Mouse (Mus musculus) liver, embryonic 13.5 days (tissue): Measurements from ENCODE around the gene Gm47955. TPM values are rescaled to one million over a fixed set of nuclear protein-coding genes. Genes with fewer than 3 reads are reported as not detected.
"Not testable (repeated sequence)": the region's sequence is repeated elsewhere in the genome, so short reads cannot be mapped to it uniquely, and the experiment has no call there.

Experiments
- ATAC-seq: fragments of 200-750 bp; cut with Nextera tagmentation; 2 replicates; pipeline ENCODE4 v1.8.0; 2017; ENCODE audit warnings: low read depth, mild to moderate bottlenecking, moderate number of reproducible peaks, moderate library complexity
- DNase-seq: peaks from one replicate; pipeline ENCODE4 v3.0.0; 2022
- H3K27ac ChIP-seq: fragments of 300-500 bp; sonication (generic); 2 replicates; pipeline ENCODE4 v1.5.1; 2015; ENCODE audit warnings: moderate library complexity, mild to moderate bottlenecking, inconsistent platforms
- H3K27me3 ChIP-seq: fragments of 300-500 bp; sonication (generic); 2 replicates; pipeline ENCODE4 v1.6.1; 2015; ENCODE audit warnings: mild to moderate bottlenecking, inconsistent platforms
- H3K36me3 ChIP-seq: fragments of 300-500 bp; sonication (generic); 2 replicates; pipeline ENCODE4 v1.6.1; 2015; ENCODE audit warnings: mild to moderate bottlenecking, inconsistent platforms
- H3K4me1 ChIP-seq: fragments of 300-500 bp; sonication (generic); replicated peaks from 2 replicates; pipeline ENCODE4 v1.6.1; 2015; ENCODE audit warnings: inconsistent platforms
- H3K4me2 ChIP-seq: fragments of 300-500 bp; sonication (generic); 2 replicates; pipeline ENCODE4 v1.6.1; 2015; ENCODE audit warnings: inconsistent platforms, mild to moderate bottlenecking, moderate library complexity
- H3K4me3 ChIP-seq: fragments of 300-500 bp; sonication (generic); replicated peaks from 2 replicates; pipeline ENCODE4 v1.5.1; 2015; ENCODE audit warnings: mild to moderate bottlenecking, inconsistent platforms
- H3K9ac ChIP-seq: fragments of 300-500 bp; sonication (generic); 2 replicates; pipeline ENCODE4 v1.6.1; 2015; ENCODE audit warnings: mild to moderate bottlenecking, inconsistent platforms
- H3K9me3 ChIP-seq: fragments of 300-500 bp; sonication (generic); replicated peaks from 2 replicates; pipeline ENCODE4 v1.6.1; 2016; ENCODE audit warnings: inconsistent platforms
- WGBS: fragments of 180-500 bp; shearing (Covaris S2); methylation state at CpG from one replicate; pipeline ENCODE4 v1.1.7; 2015; ENCODE audit not compliant: insufficient replicate concordance; 5-methylcytosine and 5-hydroxymethylcytosine counted together
- polyA plus RNA-seq: library from polyadenylated mRNA; unstranded; fragments of >200 nt; fragmentation: Nextera tagmentation; extraction: Ambion mirVana; gene quantifications from 2 replicates; pipeline ENCODE4 v1.2.1, GENCODE M21; 2015

Gm47955 gene
- polyA plus RNA-seq = not detected in 2 replicates

- Histone ChIP-seq H3K9me3 (no peaks in the 10 kb centered on the region), H3K9ac (no peak within 1 kb of the TSS), H3K27me3 (no peaks in the 10 kb centered on the region), H3K4me2 (no peak within 1 kb of the TSS), H3K4me3 (no peak within 1 kb of the TSS), H3K4me1 (no peaks in the 10 kb centered on the region), H3K36me3 (no peaks in the 10 kb centered on the region), H3K27ac (no peak within 1 kb of the TSS)
- 68% methylated on average over 11 of the region's 11 CpGs for WGBS
- DNase-seq = no peak
- no peak for ATAC-seq
Measured at GRCm38 (mm10) chr1:82959870-82960385, at the start of gene Gm47955. Gene Gm47955 (plus strand): TSS chr1:82960286.

- peaks cover 20% of the 10 kb centered on the region for H3K4me1 ChIP-seq
- H3K9ac ChIP-seq = no peak within 1 kb of the TSS
- no peaks in the 10 kb centered on the region for H3K27me3 ChIP-seq
- no peak within 1 kb of the TSS for H3K4me2 ChIP-seq
- H3K9me3 ChIP-seq = no peaks in the 10 kb centered on the region
- no peak within 1 kb of the TSS for H3K27ac ChIP-seq
- DNase-seq (no peak), ATAC-seq (no peak)
- WGBS = 77% methylated on average over 3 of the region's 3 CpGs
- no peak within 1 kb of the TSS for H3K4me3 ChIP-seq
- H3K36me3 ChIP-seq = 0 out of 2 replicates have a peak, but pooled peaks cover 5% of the 10 kb centered on the region
Measured at GRCm38 (mm10) chr1:82913025-82913424, 47.1 kb upstream of the Gm47955 start, which contains the start of gene A030005L19Rik. Gene A030005L19Rik (plus strand): TSS chr1:82913325.

- 72% methylated on average over 5 of the region's 5 CpGs for WGBS
- ATAC-seq, DNase-seq, H3K9me3 ChIP-seq, H3K27me3 ChIP-seq, H3K4me3 ChIP-seq, H3K36me3 ChIP-seq, H3K4me2 ChIP-seq, H3K27ac ChIP-seq, H3K9ac ChIP-seq: not testable (repeated sequence)
- peaks cover 20% of the 10 kb centered on the region for H3K4me1 ChIP-seq
Measured at GRCm38 (mm10) chr1:82913434-82913833, 46.7 kb upstream of the Gm47955 start.

- Histone ChIP-seq H3K36me3 (no peaks in the 10 kb centered on the region), H3K4me1 (no peaks in the 10 kb centered on the region), H3K27ac (no peak within 1 kb of the TSS), H3K4me2 (no peak within 1 kb of the TSS), H3K27me3 (no peaks in the 10 kb centered on the region), H3K9ac (no peak within 1 kb of the TSS), H3K4me3 (no peak within 1 kb of the TSS), H3K9me3 (no peaks in the 10 kb centered on the region)
- 76% methylated on average over 6 of the region's 6 CpGs for WGBS
- ATAC-seq (no peak), DNase-seq (no peak)
Measured at GRCm38 (mm10) chr1:82924650-82925049, 35.4 kb upstream of the Gm47955 start, which contains the start of gene A030014E15Rik. Gene A030014E15Rik (plus strand): TSS chr1:82924917.

- not testable (repeated sequence) for H3K27me3 ChIP-seq, H3K27ac ChIP-seq, DNase-seq, H3K4me1 ChIP-seq, H3K9me3 ChIP-seq, H3K4me3 ChIP-seq, H3K36me3 ChIP-seq, H3K4me2 ChIP-seq, ATAC-seq, H3K9ac ChIP-seq
- WGBS = 67% methylated on average over 3 of the region's 3 CpGs
Measured at GRCm38 (mm10) chr1:82930558-82930957, 29.5 kb upstream of the Gm47955 start.

- not testable (repeated sequence) for H3K9ac ChIP-seq, H3K9me3 ChIP-seq, H3K27ac ChIP-seq, H3K36me3 ChIP-seq, H3K27me3 ChIP-seq, H3K4me2 ChIP-seq, H3K4me1 ChIP-seq, H3K4me3 ChIP-seq, DNase-seq, ATAC-seq
- no CpG with 5 or more reads among the region's 6 CpGs for WGBS
Measured at GRCm38 (mm10) chr1:82931326-82931725, 28.8 kb upstream of the Gm47955 start, which contains the start of gene Gm6217. Gene Gm6217 (minus strand): TSS chr1:82931399.

GRCm38 (mm10) chr1:82938666-82939065 lies 21.4 kb upstream of the Gm47955 start:
- ATAC-seq (no peak), DNase-seq (no peak)
- H3K9me3 ChIP-seq = 0 out of 2 replicates have a peak, but pooled peaks cover 10% of the 10 kb centered on the region
- H3K4me2 ChIP-seq = no peak overlapping the region
- H3K4me1 ChIP-seq = no peaks in the 10 kb centered on the region
- no peak overlapping the region for H3K27ac ChIP-seq
- H3K27me3 ChIP-seq = no peaks in the 10 kb centered on the region
- H3K4me3 ChIP-seq = no peak overlapping the region
- no peak overlapping the region for H3K9ac ChIP-seq
- no peaks in the 10 kb centered on the region for H3K36me3 ChIP-seq
- WGBS = 78% methylated on average over 5 of the region's 5 CpGs

GRCm38 (mm10) chr1:82942505-82942904 lies 17.6 kb upstream of the Gm47955 start:
- 78% methylated on average over 2 of the region's 2 CpGs for WGBS
- ATAC-seq, H3K4me3 ChIP-seq, DNase-seq, H3K9me3 ChIP-seq, H3K36me3 ChIP-seq, H3K27me3 ChIP-seq, H3K9ac ChIP-seq, H3K27ac ChIP-seq, H3K4me1 ChIP-seq, H3K4me2 ChIP-seq: not testable (repeated sequence)

- not testable (repeated sequence) for DNase-seq, H3K9ac ChIP-seq, H3K4me2 ChIP-seq, H3K4me3 ChIP-seq, H3K4me1 ChIP-seq, H3K27ac ChIP-seq, H3K9me3 ChIP-seq, H3K36me3 ChIP-seq, H3K27me3 ChIP-seq, ATAC-seq
- no CpG with 5 or more reads among the region's 6 CpGs for WGBS
Measured at GRCm38 (mm10) chr1:82943295-82943694, 16.8 kb upstream of the Gm47955 start, which contains the start of gene A030003K21Rik. Gene A030003K21Rik (minus strand): TSS chr1:82943388.

GRCm38 (mm10) chr1:82946029-82946428 lies 14.1 kb upstream of the Gm47955 start:
- H3K4me2 ChIP-seq, H3K36me3 ChIP-seq, H3K27ac ChIP-seq, ATAC-seq, H3K27me3 ChIP-seq, H3K9me3 ChIP-seq, H3K4me1 ChIP-seq, DNase-seq, H3K9ac ChIP-seq, H3K4me3 ChIP-seq: not testable (repeated sequence)
- 85% methylated on average over 2 of the region's 2 CpGs for WGBS

GRCm38 (mm10) chr1:82948601-82949000 lies 11.5 kb upstream of the Gm47955 start:
- Histone ChIP-seq H3K36me3 (no peaks in the 10 kb centered on the region), H3K4me3 (no peak overlapping the region), H3K9ac (no peak overlapping the region), H3K9me3 (no peaks in the 10 kb centered on the region), H3K27me3 (no peaks in the 10 kb centered on the region), H3K4me2 (no peak overlapping the region), H3K4me1 (no peaks in the 10 kb centered on the region), H3K27ac (no peak overlapping the region)
- WGBS = 74% methylated on average over 2 of the region's 2 CpGs
- no peak for ATAC-seq
- no peak for DNase-seq

- ATAC-seq, H3K9me3 ChIP-seq, H3K4me1 ChIP-seq, H3K36me3 ChIP-seq, DNase-seq, H3K9ac ChIP-seq, H3K4me2 ChIP-seq, H3K27me3 ChIP-seq, H3K4me3 ChIP-seq, H3K27ac ChIP-seq: not testable (repeated sequence)
Measured at GRCm38 (mm10) chr1:82955913-82956312, 4.2 kb upstream of the Gm47955 start, which contains the start of gene Gm7544. Gene Gm7544 (minus strand): TSS chr1:82956013.
